Mouse (Mus musculus) CD4-positive, CD25-positive, alpha-beta regulatory T cell, adult 4 months (primary cell): Measurements from ENCODE around the gene Fzd5. TPM values are rescaled to one million over a fixed set of nuclear protein-coding genes. Genes with fewer than 3 reads are reported as not detected.

ENCODE experiments used
- ATAC-seq: one replicate; pipeline ENCODE4 v1.8.0; 2017
- polyA plus RNA-seq, 2 experiments: library from polyadenylated mRNA; unstranded; fragments of 100-300 nt; shearing (Covaris generic); gene quantifications; one replicate each; pipeline ENCODE4 v1.2.1; 2017

Gene Fzd5
- polyA plus RNA-seq: under 1 TPM; 0.19 to 0.63 TPM

DNA sequence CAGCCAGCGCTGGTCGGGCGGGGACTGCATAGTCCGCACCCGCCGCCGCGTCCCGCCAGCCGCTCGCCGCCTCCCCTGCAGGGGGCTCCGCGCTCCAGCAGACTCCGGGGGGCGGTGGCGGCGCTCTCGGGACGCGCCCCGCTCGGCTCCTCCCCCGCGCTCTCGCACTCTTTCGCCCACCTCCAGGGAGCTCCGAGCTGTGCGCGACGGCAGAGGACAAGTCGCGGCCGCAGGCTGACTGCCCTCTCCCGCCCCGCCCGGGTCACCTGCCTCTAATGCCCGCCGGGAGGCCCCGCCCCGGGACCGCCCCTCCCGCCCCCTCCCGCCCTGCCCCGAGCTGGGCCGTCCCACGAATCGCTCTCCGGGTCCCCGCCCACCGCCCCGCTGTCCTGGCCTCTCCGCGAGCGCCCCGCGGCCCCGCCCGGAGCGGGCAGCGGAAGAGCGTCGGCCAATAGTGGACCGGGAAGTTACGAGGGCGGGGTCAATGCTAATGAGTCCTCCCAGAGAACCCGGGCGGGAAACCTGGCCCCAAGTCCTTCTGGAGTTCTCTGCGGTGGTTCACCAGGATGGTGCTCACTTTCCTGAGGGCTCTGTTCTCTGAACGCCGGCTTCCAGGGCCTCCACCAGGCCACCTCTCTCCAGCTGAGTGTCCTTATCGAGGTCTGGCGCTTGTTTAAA lies at the start of gene Fzd5:
Gene Fzd5, minus strand, starts transcription at position 250 of the 678 bp plus-strand sequence.
- peak; percentile 77 for ATAC-seq

DNA sequence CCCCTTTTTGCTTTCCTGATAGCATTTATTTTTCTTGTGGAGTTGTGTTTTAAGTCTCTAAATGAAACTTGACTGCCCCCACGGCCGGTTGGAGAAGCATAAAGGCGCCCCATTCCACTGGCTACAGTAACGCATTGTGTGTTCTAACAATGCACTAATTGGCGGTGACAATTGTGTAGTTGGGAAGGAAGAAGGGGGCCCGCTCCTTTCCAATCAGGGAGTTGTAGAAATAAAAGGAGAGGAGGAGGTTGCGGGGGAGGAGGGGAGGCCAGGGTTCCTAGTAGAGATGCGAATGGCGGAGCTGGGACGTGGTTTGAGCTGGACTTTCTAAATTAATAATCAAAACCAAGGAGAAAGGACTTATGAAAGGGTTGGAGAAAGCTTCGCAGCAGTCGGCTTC lies 42.3 kb upstream of the Fzd5 start:
- ATAC-seq: no peak

DNA sequence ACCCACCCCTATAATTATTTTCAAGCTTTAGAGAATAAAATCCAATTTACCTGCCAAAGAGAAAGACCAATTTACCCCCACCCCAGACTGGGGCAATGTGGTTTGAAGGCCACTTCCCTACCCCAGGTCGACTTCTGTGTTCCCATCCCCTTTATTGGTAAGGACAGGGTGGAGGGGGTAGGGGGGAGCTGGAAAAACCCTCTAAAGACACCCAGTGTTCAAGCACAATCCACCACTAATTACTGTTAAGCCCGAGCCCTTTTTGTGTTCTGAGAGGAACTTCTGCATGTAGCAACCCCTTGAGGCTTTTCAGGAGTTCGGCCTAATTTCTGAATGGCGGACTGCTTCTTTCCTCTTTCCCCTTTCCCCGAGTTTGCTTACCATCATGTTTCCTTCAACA lies 41.9 kb upstream of the Fzd5 start:
- no peak for ATAC-seq

DNA sequence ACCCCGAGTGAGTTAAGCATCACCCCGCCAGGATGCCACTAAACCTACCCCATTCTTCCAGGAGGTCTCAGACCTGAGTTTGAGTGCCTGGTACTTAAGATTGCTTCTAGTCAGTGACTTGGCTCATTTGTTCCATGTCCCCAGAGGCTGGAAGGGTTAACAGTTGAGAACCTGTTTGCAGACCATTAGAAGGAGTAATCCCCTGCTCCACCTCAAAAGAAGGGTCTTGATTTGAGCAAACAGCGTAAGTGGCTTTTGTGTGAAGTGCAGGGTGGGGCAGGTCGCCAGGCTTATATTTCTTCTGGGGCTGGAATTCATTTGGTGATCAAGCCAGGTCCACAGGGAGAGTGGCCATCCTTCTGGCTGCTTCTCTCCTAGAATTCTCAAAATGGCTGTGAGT lies 35.8 kb upstream of the Fzd5 start:
- no peak for ATAC-seq

DNA sequence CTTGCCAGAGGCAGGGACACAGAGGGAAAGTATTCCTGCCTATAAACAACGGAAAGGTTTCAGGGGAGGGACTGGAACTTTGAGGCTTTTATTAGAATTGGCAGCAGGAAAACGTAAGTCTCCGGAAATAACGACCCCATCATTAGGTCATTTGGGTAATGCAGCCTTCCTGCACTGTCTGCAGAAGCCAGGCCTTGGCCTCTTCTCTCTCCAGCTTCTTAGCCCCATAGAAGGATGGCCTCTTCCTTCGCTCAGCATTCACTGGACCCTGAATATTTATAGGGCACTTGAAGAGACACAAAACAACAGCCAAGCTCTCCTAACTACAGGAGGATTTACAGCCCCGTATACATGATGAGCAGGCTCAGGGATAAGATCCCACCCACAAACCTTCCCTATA lies 32.6 kb upstream of the Fzd5 start:
- no peak for ATAC-seq

DNA sequence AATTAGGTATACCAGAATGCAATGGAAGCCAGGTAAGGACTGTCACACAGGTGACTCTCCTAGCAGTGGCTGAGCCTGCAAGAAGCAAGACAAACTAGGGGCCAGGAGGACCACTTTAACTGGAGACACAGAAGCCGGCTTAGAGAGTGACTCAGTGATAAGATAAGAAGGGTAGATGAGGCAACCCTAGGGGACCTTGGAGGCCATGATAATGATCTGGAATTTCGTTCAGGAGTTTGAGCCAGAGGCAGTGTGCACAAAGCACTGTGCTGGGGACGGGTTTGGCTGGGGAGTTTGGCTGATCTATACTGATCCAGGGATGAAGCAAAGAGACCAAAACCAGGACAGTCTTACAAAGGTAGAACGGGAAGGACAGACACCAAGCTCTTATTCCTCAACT lies 24.1 kb upstream of the Fzd5 start:
- no peak for ATAC-seq

DNA sequence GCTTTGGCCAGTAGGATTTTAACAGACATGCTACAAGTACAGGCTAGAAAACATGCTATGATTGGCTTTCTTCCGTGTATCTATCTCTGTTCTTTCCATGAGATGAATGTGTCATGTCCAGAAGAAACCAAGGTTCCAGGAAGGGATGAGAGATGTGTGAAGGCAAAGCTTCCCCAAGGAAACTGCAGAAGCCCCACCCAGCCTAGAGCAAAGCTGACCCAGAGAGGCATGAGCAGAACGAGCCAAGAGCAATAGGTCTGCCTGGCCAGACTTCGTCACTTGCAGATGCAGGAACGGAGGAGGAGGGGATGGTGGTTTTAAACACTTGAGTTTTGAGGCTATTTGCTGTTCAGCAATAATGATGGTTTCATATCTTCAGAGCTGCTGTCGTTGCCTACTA lies 20.2 kb upstream of the Fzd5 start:
- ATAC-seq: no peak

DNA sequence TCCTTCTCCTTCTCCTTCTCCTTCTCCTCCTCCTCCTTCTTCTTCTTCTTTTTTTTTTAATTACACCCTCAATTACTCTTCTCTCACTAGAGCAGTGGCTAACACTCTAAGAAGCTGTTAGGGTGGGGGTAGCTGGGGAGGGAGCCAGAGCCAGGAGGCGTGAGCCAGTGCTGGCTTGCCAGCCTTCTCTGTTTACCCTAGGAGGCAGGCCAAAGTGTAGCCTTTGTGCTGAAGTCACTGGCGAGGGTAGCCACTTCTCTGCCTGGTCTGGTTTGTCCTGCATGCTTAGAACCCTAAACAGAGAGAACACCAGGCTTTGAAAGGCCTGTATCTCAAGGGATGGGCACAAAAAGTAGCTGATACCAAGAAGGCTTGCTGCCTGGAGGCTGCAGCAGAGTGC lies 19.7 kb upstream of the Fzd5 start:
- ATAC-seq: no peak

DNA sequence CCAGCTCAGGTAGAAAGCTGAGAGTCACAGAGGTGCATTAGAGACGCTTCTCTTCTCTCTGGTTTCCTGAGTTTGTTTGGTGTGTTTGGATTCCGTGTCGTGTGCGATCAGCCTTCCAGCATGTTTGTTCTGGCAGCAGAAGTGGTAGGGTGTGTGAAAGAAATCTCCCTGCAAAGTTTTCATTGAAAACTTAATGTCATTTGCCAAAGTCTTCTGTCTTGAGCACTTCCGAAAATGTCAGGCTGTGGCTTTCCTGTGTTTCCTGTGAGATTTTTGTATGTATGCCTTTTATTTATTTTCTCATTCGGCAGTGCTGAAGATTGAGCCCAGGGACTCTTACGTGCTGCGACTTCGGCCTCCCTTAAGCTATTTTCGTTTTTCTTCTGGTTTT lies 19.1 kb upstream of the Fzd5 start:
- no peak for ATAC-seq

DNA sequence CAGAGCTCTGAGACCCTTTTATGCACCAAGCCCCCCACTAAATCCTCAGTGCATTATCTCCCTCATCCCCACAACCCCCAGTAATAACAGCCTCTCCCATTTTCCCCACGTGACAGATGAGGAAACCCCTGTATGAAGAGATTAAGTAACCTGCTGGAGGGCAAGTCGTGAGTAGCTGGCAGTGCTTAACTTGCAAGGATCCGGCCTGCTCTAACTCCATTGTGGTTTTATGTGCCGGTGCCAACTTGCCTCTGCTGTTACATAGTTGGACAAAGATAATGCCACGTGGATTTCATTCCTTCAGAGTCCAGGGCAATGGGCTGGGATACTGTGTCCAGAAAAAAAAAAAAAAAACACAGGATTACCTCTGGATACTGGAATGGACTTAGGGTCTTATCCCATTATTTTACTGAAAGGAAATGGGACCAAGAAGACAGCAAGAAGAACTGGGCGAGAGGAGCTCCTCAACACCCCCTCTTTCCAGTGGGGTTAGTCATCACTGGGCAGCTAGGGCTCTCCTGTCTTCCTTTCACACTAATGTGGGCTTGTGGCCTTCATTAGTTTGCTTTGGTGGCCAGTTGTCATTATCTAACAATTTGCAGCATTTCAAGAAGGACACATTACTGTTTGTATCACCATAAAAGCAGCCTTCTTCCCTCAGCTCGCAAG lies 18.6 kb upstream of the Fzd5 start:
- no peak for ATAC-seq

DNA sequence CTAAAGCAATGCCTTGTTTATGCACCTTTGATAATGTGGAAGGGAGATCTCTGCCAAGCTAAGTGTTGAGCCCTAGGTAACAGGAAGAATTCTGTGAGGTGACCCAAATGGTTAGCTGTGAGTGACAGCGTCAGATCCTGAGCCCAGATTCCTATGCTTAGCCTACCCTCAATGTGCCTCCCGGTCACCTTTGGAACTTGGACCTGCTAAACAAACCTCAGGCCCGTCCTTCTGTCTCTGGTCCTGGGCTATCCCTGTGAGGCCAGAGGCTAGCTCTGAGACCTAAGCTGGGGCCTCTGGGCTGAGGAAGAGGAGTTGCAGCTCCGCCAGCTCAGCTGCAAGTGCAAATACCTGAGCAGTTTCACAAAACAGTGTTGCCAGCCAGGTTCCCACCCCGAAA lies 17.1 kb upstream of the Fzd5 start:
- ATAC-seq: no peak

DNA sequence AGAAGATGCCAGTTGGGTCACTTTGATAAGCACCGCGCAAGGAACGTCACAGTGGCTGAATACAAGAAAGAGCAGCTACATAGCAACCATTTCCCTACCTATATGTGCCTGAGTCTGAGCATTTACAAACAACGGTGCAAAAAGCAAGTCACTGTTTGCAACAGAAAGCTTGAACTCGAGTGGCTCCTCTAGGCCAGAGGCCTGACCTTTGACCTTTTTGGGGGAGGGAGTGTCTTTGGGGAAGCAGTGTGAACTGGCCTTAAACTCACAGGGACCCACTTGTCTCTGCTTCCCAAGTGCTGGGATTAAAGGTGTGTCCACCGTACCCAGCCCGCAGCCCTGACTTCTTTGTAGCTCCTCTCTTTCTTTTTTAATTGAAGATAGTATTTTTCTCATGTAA lies 16.1 kb upstream of the Fzd5 start:
- ATAC-seq: no peak

DNA sequence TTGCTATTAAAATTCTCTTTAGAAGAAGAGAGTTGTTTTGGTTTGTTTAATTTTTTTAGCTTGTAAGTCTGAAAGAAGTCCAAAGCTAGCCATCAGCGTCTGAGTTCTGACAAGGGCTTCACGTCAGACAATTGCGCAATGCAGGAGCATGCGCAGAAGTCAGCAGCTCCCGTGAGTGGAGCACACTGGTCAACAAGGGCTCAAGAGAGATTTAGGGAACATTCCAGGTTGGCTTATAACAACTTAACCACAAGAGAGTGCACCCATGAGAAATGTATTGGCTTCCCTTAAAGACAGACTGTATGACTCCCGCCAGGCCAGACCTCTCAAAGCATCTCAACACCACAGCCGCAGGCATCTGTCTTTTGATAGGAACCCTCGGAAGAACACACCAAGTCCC lies 15.6 kb upstream of the Fzd5 start:
- no peak for ATAC-seq

DNA sequence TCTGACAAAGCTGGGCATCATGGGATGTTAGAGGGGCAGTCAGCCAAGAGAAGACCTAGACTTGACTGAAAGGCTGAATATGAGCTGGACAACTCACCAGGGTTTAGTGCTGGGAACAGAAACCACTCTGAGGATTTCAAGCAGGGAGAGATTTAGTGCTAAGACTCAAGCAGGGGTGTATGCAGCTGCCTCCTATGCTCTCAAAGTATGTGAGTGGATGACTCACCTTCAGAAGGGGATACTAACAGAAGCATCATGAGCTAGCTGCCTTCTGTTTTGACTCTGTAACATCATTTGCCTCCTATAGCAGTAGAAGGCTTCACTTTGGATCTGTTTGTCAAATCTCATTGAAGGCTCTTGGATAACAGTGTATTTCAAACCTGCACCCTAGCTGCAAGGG lies 7.1 kb upstream of the Fzd5 start:
- ATAC-seq: no peak

DNA sequence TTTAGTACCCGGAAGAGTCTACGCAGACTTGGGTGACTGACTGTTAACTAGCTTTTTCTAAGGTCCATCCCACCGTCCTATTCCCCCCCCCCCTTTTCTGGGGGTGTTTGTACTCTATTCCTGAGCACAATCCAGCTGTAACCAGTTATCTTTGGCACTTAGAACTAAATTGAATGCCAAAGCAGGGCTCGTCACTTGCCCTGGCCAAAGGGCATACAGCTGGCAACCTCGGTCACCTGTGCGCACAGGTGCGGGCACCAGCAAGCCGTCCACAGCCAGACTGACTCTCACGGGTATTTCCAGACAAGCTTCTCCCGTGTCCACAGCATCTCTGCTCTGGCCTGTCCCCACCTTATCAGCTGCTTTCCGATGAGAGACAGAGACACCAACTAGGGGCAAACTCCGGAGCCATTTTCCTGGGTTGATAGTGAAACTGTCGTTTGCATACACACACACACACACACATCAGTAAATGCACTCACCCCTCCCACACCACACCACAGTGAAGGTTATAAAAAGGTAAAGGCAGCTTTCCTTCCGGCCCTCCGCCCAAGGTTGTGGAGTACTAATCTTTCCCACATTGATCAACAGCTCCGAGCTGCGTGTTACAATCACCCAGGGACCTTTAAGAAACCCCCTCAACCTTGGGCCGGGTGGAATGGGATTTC lies 5.3 kb upstream of the Fzd5 start:
- no peak for ATAC-seq

DNA sequence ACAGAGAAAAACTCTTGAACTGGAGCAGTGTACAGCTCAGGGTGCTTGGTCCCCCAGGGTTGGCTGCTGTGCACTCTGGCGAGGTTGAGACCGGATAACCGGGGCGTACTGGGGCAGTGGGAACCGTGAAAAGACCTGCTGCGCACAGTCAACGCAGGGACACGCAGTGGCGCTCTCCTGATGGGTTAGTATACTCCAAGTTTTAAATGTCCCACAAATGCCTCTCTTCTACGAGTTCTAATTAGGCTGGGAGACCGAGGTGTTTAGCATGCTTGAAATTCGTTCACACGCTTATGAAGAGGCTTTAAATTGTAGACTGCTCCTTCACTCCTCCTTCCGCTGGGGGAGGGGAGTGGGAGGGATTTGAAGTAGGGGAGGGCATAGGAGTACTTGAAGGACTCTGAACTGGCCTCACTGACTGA lies 1.1 kb upstream of the Fzd5 start:
- peak; percentile 26 for ATAC-seq

DNA sequence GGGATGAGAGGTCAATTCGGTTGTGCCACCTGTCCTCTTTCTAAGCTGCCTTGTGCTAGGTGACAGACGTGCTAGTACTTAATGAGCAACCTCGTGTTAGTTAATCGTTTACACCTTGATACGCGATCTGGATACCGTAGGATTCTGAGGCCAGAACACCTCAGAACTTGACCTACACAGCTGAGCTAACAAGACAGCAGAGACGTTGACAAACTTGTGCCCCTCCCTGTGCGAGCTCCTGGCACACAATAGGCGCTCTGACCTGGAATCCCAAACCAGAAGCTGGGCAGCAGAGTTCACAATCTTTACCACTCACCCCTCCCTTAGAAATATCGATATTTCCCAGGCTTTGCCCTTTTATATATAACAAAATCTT lies 617 bp upstream of the Fzd5 start:
- peak; percentile 8 for ATAC-seq

DNA sequence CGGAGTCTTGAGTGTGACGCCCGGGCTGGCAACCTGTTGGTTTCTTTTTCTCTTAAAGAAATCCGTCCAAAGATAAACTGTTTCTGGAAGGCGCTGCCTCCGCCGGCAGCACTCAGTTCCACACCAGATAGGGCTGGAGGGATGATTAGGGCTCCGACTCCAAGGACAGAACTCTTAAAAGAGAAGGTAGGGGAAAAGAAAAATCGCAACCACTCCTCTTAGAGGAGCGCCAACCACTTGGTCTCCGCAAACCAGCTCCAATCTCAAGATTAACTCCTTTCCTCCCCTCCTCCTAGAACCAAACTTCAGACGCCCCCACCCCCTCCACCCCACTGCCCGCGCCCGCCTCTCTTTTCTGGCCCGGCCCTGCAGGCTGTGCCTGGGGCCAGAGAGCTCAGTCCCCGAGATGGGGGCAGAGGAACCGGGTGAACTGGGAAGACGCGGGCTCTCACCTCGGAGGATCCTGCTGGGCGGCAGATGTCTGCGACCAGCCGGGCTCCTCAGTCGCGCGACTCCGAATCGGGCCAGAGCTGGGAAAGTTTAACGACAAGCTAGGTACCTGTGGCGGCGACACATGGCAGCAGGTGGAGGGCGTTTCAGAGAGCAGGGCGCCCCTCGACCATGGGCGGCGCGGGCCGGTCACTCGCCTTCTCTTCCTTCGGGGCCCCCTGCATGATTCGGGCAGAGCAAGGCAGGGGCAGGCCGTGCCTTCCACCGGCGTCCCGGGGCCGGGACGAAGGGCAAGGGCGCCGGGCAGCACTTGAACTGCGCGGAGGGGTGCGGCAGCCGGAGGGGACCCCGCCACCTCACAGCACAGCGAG lies 660 bp downstream of the Fzd5 start:
- peak; percentile 11 for ATAC-seq

DNA sequence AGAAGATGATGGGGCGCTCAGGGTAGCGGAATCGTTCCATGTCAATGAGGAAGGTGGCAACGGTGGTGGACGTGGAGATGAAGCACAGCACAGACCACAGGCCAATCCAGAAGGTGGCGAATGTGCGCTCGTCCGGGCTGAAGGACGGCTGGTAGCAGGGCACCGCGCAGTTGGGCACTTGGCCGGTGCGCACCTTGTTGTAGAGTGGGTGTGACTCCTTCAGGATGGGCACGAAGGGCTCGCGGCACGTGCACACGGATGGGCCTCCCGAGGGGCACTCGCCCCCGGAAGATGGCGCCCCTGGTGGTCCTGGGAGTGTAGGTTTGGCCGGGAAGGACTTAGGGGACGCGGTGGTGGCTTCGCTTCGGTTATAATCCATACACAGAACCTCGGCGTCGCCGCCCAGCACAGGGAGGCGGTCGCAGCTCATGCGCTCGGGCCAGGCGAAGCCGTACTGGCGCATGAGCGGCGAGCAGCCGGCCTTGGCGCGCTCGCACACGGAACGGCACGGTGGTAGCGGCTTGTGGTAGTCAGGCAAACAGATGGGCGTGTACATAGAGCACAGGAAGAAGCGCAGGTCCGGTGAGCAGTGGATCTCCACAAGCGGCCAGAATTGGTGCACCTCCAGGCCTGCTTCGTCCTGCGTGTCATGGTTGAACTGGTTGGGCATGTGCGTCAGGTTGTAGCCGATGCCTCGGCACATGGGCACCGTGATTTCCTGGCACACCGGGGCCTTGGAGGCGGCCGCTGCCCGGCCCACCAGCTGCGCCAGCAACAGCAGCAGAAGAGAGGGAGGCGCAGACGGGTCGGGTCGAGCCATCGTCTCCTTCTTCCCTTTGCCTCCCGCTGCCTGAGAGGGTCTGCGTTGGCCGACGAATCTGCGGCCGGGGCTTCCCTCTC lies 1.5 kb downstream of the Fzd5 start:
- peak; percentile 21 for ATAC-seq

DNA sequence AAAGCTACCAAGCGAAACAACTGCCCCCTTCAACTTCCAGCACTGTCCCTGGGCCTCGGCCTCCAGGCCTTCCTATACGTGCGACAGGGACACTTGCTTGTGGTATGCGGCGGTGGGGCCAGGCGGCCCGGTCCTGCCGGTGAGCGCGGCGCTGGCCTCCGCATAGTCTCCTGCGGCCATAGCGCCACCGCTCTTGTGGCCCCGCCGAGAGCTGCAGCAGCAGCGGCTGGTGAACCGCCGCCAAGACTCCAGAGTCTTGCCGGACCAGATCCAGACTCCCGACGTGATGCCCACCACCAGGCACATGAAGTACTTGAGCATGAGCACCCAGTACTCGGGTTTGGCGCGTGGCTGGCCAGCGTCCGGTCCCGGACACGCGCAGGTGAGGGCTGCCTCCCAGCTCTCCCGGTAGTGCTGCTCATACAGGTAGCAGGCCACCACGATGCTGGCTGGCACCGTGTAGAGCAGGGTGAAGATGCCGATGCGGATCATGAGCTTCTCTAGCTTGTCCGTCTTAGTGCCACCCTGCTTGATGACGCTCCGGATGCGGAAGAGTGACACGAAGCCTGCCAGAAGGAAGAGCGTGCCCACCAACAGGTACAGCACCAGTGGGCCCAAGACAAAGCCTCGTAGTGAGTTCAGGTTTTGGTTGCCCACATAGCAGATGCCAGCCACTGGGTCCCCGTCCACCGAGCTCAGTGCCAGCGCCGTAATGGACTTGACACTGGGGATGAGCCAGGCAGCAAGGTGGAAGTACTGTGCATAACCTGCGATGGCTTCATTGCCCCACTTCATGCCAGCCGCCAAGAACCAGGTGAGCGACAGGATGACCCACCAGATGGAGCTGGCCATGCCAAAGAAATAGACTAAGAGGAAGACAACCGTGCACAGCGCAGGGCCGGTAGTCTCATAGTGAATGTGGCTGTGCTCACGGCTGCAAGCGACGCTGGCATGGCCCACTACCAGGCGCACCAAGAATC lies 2.5 kb downstream of the Fzd5 start:
- no peak for ATAC-seq
